Mouse (Mus musculus): ENCODE data around the gene Dnajc3. TPM values are rescaled to one million over a fixed set of nuclear protein-coding genes. Genes with fewer than 3 reads are reported as not detected.

The Dnajc3 gene
- total and polyA plus RNA-seq, 3 experiments, result 12.7 to 18.5 TPM; not detected in 1

DNA sequence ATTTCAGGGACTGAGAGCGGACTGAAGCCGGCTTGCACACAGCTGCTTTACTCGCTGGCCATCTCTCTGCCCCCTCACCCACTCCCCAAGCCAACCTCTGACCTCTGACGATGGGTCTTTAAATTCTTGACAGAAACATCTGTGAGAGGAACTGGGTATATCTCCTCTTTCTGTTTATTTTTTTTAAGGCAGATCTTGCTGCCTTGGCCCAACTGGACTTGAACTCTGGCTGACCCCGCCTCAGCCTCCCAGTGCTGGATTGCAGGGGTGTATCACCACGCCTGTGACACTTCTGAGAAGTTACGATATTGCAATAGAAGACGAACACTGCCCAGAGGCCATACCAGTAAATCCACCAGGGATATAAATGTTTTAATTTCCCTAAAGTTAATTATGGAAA lies 27.9 kb upstream of the Dnajc3 start:
- TF ChIP-seq ZMIZ1 (IDR thresholded peaks at IDR 0.05; ENCODE audit: low read depth, low read length), result no peak
- TF ChIP-seq MYC (IDR thresholded peaks at IDR 0.05; ENCODE audit: low read depth, low read length), result no peak
- no peak for TF ChIP-seq TAL1 (IDR thresholded peaks at IDR 0.05; ENCODE audit: low read length)
- TF ChIP-seq MEF2A (IDR thresholded peaks at IDR 0.05; ENCODE audit: extremely low read depth, insufficient replicate concordance, low read depth, low read length, poor library complexity, severe bottlenecking), result no peak
- no peak for TF ChIP-seq ZNF384 (IDR thresholded peaks at IDR 0.05; ENCODE audit: low read depth, low read length)
- TF ChIP-seq KAT2A (conservative IDR thresholded peaks at IDR 0.05; ENCODE audit: low read depth, low read length), result no peak
- no peak for TF ChIP-seq SMC3 (IDR thresholded peaks at IDR 0.05; ENCODE audit: low read depth, low read length)
- Histone ChIP-seq H3K9ac (ENCODE audit: control insufficient read depth, low read depth, low read length, poor library complexity, severe bottlenecking) (no peak overlapping the region), H3K36me3 (ENCODE audit: control insufficient read depth in 1 of 2, insufficient read depth in 2 of 2, low read length in 2 of 2) (peaks cover 0 to 9% of the 10 kb centered on the region in 2 experiments; a peak in 2 of 4 replicates), H3K27me3 (ENCODE audit: control insufficient read depth in 1 of 2, insufficient read depth in 2 of 2, low read length in 2 of 2) (no peaks in the 10 kb centered on the region), H3K4me1 (ENCODE audit: control insufficient read depth in 1 of 2, insufficient read depth in 2 of 2, low read length in 2 of 2) (peaks cover 0 to 7% of the 10 kb centered on the region in 2 experiments; a peak in 2 of 4 replicates), H3K27ac (ENCODE audit: control insufficient read depth, low read depth, low read length) (no peak overlapping the region), H3K9me3 (replicated peaks; ENCODE audit: insufficient read depth, low read length) (no peaks in the 10 kb centered on the region), H3K4me3 (ENCODE audit: control insufficient read depth in 1 of 2, insufficient read depth in 1 of 2, low read depth in 2 of 2, low read length in 2 of 2) (no peak overlapping the region; a peak in 1 of 4 replicates), H3K79me2 (ENCODE audit: control insufficient read depth, insufficient read depth, low read length, poor library complexity) (no peaks in the 10 kb centered on the region)
- DNase-seq (ENCODE audit: low read depth, low spot score), result no peak

GRCm38 (mm10) chr14:118910332-118911222 lies 27.2 kb upstream of the Dnajc3 start:
- no peaks in the 10 kb centered on the region for H3K9me3 ChIP-seq (replicated peaks; ENCODE audit: insufficient read depth, low read length)
- no peaks in the 10 kb centered on the region for H3K27me3 ChIP-seq (ENCODE audit: control insufficient read depth in 1 of 2, insufficient read depth in 2 of 2, low read length in 2 of 2)
- no peak for TF ChIP-seq JUND (IDR thresholded peaks at IDR 0.05; ENCODE audit: low read depth, low read length)
- peak; percentile 40; the same call in 1 of the 2 replicates for TF ChIP-seq SMC3 (IDR thresholded peaks at IDR 0.05; ENCODE audit: low read depth, low read length)
- 0 out of 2 replicates have a peak, but pooled peaks have one; percentile 38 for TF ChIP-seq ZC3H11A (IDR thresholded peaks at IDR 0.05; ENCODE audit: low read depth, low read length)
- no peak for TF ChIP-seq BHLHE40 (IDR thresholded peaks at IDR 0.05; ENCODE audit: borderline replicate concordance, low read depth, low read length)
- no peak for TF ChIP-seq MEF2A (IDR thresholded peaks at IDR 0.05; ENCODE audit: extremely low read depth, insufficient replicate concordance, low read depth, low read length, poor library complexity, severe bottlenecking)
- no peak for TF ChIP-seq MAX (IDR thresholded peaks at IDR 0.05; ENCODE audit: low read length)
- TF ChIP-seq ZNF384 (IDR thresholded peaks at IDR 0.05; ENCODE audit: low read depth, low read length), result no peak
- no peak for TF ChIP-seq KAT2A (conservative IDR thresholded peaks at IDR 0.05; ENCODE audit: low read depth, low read length)
- no peak for TF ChIP-seq ETS1 (IDR thresholded peaks at IDR 0.05; ENCODE audit: low read depth, low read length)
- TF ChIP-seq NRF1 (IDR thresholded peaks at IDR 0.05; ENCODE audit: insufficient read depth, low read depth, low read length, poor library complexity, severe bottlenecking), result no peak
- TF ChIP-seq CTCF (IDR thresholded peaks at IDR 0.05 in 2 of 3, conservative IDR thresholded peaks at IDR 0.05 in 1 of 3; ENCODE audit: control insufficient read depth in 1 of 3, insufficient read depth in 1 of 3, low read depth in 2 of 3, low read length in 3 of 3, poor library complexity in 1 of 3, severe bottlenecking in 1 of 3), result peak; percentile 44 to 60 (median 46)
- TF ChIP-seq USF1 (IDR thresholded peaks at IDR 0.05; ENCODE audit: low read depth, low read length), result no peak
- TF ChIP-seq MAFK (IDR thresholded peaks at IDR 0.05; ENCODE audit: borderline replicate concordance, low read depth, low read length), result peak; percentile 25; the same call in 1 of the 2 replicates
- TF ChIP-seq UBTF (IDR thresholded peaks at IDR 0.05; ENCODE audit: borderline replicate concordance, insufficient read depth, low read depth, low read length), result no peak
- no peak for TF ChIP-seq HCFC1 (IDR thresholded peaks at IDR 0.05; ENCODE audit: low read depth, low read length)
- no peak for TF ChIP-seq CHD2 (IDR thresholded peaks at IDR 0.05; ENCODE audit: low read length)
- peak; percentile 48 for TF ChIP-seq RAD21 (IDR thresholded peaks at IDR 0.05; ENCODE audit: low read depth, low read length)
- no peak for TF ChIP-seq POLR2AphosphoS2 (IDR thresholded peaks at IDR 0.05; ENCODE audit: low read length)
- no peak for TF ChIP-seq ELF1 (IDR thresholded peaks at IDR 0.05; ENCODE audit: low read depth, low read length)
- peaks cover 0 to 7% of the 10 kb centered on the region in 2 experiments; a peak in 2 of 4 replicates for H3K4me1 ChIP-seq (ENCODE audit: control insufficient read depth in 1 of 2, insufficient read depth in 2 of 2, low read length in 2 of 2)
- H3K9ac ChIP-seq (ENCODE audit: control insufficient read depth, low read depth, low read length, poor library complexity, severe bottlenecking), result peak overlapping the region; percentile 73
- peak; percentile 76 for DNase-seq (ENCODE audit: low read depth, low spot score)
- H3K27ac ChIP-seq (ENCODE audit: control insufficient read depth, low read depth, low read length), result no peak overlapping the region
- H3K36me3 ChIP-seq (ENCODE audit: control insufficient read depth in 1 of 2, insufficient read depth in 2 of 2, low read length in 2 of 2), result peaks cover 0 to 9% of the 10 kb centered on the region in 2 experiments; a peak in 2 of 4 replicates
- H3K79me2 ChIP-seq (ENCODE audit: control insufficient read depth, insufficient read depth, low read length, poor library complexity), result no peaks in the 10 kb centered on the region
- H3K4me3 ChIP-seq (ENCODE audit: control insufficient read depth in 1 of 2, insufficient read depth in 1 of 2, low read depth in 2 of 2, low read length in 2 of 2), result peak overlapping the region; percentile 60 to 64
